Mouse (Mus musculus) spleen, adult 2 months (tissue): Measurements from ENCODE around the gene Mdga1. TPM values are rescaled to one million over a fixed set of nuclear protein-coding genes. Genes with fewer than 3 reads are reported as not detected.
A peak's percentile ranks its signal among the peaks of the same experiment; 100 is the strongest.

ENCODE experiments used
- DNase-seq, 2 experiments: peaks; one replicate each; pipeline versions ENCODE4 v3.0.0 to v3.0.0-alpha.2; 2012 to 2021; ENCODE audit warnings: low spot score in 2 of 2, low read depth in 1 of 2
- H3K27ac ChIP-seq: fragments of 200-500 bp; 2 replicates; pipeline ENCODE4 v1.5.1; 2012; ENCODE audit warnings: low read length, inconsistent platforms; ENCODE audit not compliant: insufficient read depth
- H3K27me3 ChIP-seq: fragments of 200-500 bp; 2 replicates; pipeline ENCODE4 v1.6.1; 2012; ENCODE audit warnings: mild to moderate bottlenecking, moderate library complexity, low read length, inconsistent platforms; ENCODE audit not compliant: control insufficient read depth, insufficient read depth
- H3K36me3 ChIP-seq: fragments of 200-500 bp; 2 replicates; pipeline ENCODE4 v1.6.1; 2012; ENCODE audit warnings: mild to moderate bottlenecking, low read length, inconsistent platforms; ENCODE audit not compliant: control insufficient read depth, insufficient read depth
- H3K4me1 ChIP-seq: fragments of 200-500 bp; 2 replicates; pipeline ENCODE4 v1.6.1; 2011; ENCODE audit warnings: inconsistent platforms; ENCODE audit not compliant: control insufficient read depth, insufficient read depth, insufficient read length
- H3K4me3 ChIP-seq: fragments of 200-500 bp; 2 replicates; pipeline ENCODE4 v1.5.1; 2011; ENCODE audit warnings: mild to moderate bottlenecking, inconsistent platforms; ENCODE audit not compliant: insufficient read depth, insufficient read length; ENCODE audit errors: extremely low read depth
- CTCF ChIP-seq: fragments of 200-500 bp; IDR thresholded peaks from 2 replicates; pipeline ENCODE4 v1.5.1; 2011; ENCODE audit warnings: mild to moderate bottlenecking, inconsistent platforms; ENCODE audit not compliant: insufficient read depth, insufficient read length, insufficient replicate concordance; ENCODE audit errors: extremely low read depth
- POLR2A ChIP-seq: fragments of 200-500 bp; IDR thresholded peaks from 2 replicates; pipeline ENCODE4 v1.6.1; 2011; ENCODE audit warnings: low read depth, low read length, inconsistent platforms
- WGBS: fragments of 180-500 bp; shearing (Covaris S2); methylation state at CpG from one replicate; pipeline ENCODE4 v1.1.7; 2018; 5-methylcytosine and 5-hydroxymethylcytosine counted together
- polyA plus RNA-seq: library from polyadenylated mRNA; depleted of rRNA; stranded (reverse); fragments of >200 nt; gene quantifications from 2 replicates; pipeline ENCODE4 v1.2.3, GENCODE M21; 2012

The Mdga1 gene
- polyA plus RNA-seq, 1 experiment: 1.6 TPM

DNA sequence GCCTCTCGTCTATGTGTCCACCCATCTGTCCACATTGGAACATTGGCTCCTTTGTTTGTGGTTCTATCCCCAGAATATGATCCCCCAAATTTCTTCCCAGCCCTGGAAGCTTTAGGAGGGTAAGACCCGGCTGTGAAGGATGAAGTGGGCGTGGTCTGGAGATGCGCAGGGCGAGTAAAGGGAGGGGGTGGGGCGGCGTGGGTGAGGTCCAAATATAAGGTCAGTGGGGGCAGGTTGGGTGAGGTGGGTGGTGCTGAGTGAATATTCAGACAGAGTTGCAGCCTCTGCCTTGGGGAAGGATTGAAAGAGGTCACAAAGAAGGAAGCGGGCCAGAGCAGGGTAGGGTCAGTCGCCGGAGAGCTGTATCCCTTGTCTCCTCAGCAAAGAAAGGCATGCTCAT lies 171.7 kb downstream of the Mdga1 start:
- Histone ChIP-seq H3K4me1 (no peaks in the 10 kb centered on the region), H3K27me3 (0 out of 2 replicates have a peak, but pooled peaks cover 1% of the 10 kb centered on the region), H3K27ac (no peak overlapping the region), H3K4me3 (no peak overlapping the region), H3K36me3 (no peaks in the 10 kb centered on the region)
- TF ChIP-seq POLR2A (no peak), CTCF (no peak)
- 90% methylated on average over 10 of the region's 10 CpGs for WGBS
- DNase-seq: no peak

DNA sequence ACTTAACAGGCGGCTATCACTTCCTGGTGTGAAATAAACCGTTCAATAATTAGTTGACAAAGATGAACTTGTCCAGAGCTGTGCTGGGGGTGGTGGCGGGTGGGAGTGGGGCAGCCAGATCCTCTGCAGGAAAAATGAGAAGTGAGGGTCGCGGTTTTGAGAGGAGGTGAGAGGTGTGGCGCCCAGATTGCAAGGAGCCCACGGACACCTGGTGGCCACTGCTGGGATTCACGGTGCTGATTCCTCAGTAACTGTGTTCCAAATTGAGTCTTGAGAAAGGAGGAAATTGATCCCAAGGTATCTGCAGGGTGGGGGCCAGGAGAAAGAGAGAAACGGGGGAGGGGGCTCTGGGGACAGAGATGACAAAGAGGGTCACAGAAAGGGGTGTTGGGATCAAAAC lies 173.1 kb downstream of the Mdga1 start:
- no peaks in the 10 kb centered on the region for H3K36me3 ChIP-seq
- H3K27me3 ChIP-seq: 0 out of 2 replicates have a peak, but pooled peaks cover 1% of the 10 kb centered on the region
- DNase-seq: no peak
- 27% methylated on average over 9 of the region's 9 CpGs for WGBS
- no peaks in the 10 kb centered on the region for H3K4me1 ChIP-seq
- H3K4me3 ChIP-seq: no peak overlapping the region
- H3K27ac ChIP-seq: no peak overlapping the region
- TF ChIP-seq POLR2A (no peak), CTCF (no peak)

DNA sequence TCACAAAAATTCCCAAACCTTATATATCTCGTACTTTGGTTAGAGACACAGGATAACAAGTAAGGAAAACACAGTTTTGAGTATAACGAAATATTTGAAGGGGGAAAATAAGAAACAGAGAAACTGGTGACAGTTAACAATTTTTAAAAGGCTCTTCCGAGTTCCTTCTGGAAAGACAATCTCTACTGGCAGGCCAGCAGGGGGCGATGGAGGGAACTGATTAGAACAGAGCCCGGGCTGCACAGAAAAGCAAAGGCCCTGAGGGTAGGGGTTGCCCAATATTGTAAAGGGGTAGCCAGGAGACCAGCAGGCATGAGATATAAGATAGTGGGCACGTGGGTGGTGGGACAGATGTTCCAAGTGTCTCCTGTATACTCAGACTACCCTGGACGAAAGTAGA lies 173.8 kb downstream of the Mdga1 start:
- 13% methylated on average over 7 of the region's 7 CpGs for WGBS
- TF ChIP-seq CTCF (peak; percentile 60; the same call in 1 of the 2 replicates), POLR2A (no peak)
- H3K4me3 ChIP-seq: no peak overlapping the region
- H3K36me3 ChIP-seq: no peaks in the 10 kb centered on the region
- no peak overlapping the region for H3K27ac ChIP-seq
- H3K27me3 ChIP-seq: 0 out of 2 replicates have a peak, but pooled peaks cover 1% of the 10 kb centered on the region
- no peaks in the 10 kb centered on the region for H3K4me1 ChIP-seq
- DNase-seq: peak; percentile 11 to 71

DNA sequence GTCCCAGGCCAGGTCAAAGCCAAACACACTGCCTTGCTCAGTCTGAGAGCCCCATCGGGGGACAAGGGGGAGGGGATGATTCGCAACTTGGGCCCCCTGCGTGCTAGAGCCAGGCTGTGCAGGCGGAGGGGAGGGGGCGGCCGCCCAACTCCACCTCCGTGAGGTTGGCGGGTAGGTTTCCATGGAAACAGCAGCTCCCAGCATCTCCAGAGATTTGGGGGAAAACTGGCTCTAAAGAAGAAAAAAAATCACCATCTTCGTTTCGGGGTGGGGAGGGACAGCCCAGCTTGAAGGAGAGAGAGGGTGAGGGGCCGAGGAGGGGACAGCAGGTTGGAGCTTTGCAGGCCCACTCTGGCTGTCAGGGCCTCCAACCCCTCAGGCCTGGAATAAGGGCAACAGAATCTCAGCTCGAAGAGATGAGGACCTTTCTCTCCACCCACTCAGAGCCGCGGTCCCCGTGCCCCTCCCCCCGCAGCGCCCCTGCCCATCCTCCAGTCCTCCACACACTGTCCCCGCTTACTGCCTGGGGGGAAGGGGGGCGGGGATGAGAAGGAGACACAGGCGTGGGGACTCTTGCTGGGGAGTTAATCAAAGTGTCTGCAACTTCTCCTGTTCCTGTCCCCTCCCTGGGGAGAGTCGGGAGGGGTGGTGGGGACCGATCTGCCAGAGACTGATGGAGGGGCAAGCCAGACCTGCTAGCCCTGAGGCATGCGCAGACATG lies 174.7 kb downstream of the Mdga1 start:
- H3K4me3 ChIP-seq: no peak overlapping the region
- 0 out of 2 replicates have a peak, but pooled peaks cover 1% of the 10 kb centered on the region for H3K27me3 ChIP-seq
- 48% methylated on average over 21 of the region's 23 CpGs for WGBS
- H3K4me1 ChIP-seq: no peaks in the 10 kb centered on the region
- no peak for TF ChIP-seq POLR2A
- no peak for TF ChIP-seq CTCF
- no peak for DNase-seq
- H3K27ac ChIP-seq: no peak overlapping the region
- no peaks in the 10 kb centered on the region for H3K36me3 ChIP-seq

DNA sequence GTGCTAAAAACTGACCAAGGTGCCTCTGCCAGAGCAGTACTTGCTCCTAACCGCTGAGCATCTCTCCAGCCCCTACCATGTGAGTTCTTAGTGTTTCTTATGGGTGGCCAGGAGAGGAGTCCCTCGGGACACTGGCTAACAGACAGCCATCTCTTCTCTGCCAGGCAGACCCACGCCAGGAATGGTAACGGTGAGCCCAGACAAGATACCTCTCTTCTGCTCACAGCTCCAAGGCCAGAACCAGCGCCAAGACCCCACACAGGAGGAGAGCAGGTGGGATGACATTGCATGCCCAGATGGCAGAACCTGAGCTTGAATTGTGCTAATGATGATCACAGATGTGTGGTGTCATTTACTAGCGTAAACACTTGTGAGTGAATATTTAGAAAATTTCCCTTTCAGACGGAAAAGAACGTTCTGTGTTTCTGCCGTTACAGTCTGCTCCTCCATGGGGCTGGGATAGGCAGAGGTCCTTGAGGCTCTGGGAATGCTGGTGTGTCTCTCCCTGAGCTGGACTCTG lies 178.3 kb downstream of the Mdga1 start:
- H3K36me3 ChIP-seq: no peaks in the 10 kb centered on the region
- no peak overlapping the region for H3K4me3 ChIP-seq
- 0 out of 2 replicates have a peak, but pooled peaks cover 1% of the 10 kb centered on the region for H3K27me3 ChIP-seq
- TF ChIP-seq CTCF (no peak), POLR2A (no peak)
- WGBS: 91% methylated on average over 9 of the region's 9 CpGs
- no peak overlapping the region for H3K27ac ChIP-seq
- no peak for DNase-seq
- no peaks in the 10 kb centered on the region for H3K4me1 ChIP-seq

DNA sequence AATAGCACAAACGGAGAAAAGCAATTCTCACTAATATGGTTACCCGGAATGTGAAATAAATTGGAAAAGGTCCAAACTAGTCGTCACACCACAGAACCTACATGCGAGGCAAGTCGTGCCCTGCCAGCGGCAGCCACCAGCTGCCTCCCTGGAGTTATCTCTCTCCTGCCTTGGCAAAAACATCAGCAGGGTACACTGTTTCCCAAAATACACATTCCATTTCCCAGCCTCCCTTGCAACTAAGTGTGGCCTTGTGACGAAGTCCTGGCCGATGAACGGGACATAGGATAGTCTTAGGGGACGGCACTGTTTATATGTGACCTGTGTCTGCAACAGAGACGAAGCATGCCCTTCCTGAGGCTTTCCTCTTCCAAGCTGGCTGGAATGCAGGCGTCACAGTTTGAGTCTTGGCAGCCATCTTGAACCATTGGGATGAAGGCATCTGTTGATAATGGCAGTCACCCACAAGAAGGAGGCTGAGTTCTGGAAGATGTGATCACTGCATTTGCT lies 179.6 kb downstream of the Mdga1 start:
- DNase-seq: no peak
- no peak overlapping the region for H3K27ac ChIP-seq
- H3K4me3 ChIP-seq: no peak overlapping the region
- WGBS: 93% methylated on average over 12 of the region's 12 CpGs
- no peaks in the 10 kb centered on the region for H3K27me3 ChIP-seq
- no peaks in the 10 kb centered on the region for H3K36me3 ChIP-seq
- no peaks in the 10 kb centered on the region for H3K4me1 ChIP-seq
- TF ChIP-seq POLR2A: no peak
- no peak for TF ChIP-seq CTCF

DNA sequence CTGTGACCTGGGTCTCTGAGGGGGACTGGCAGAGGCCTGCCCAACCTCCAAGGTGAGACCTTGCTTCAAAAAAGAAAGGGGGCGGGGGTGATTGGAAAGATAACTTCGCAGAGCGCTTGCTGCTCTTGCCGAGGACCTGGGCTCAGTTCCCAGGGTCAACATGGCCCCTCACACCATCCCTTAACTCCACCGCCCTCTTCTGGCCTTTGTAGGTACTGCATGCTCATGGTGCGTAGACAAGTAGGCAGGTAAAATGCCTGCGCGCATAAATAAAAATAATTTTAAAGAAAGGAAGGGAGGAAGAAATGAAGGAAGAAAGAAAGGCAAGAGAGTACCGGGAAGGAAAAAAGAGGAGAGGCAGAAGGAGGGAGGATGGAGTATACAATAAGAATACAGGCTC lies 180.2 kb downstream of the Mdga1 start:
- Histone ChIP-seq H3K27me3 (no peaks in the 10 kb centered on the region), H3K36me3 (no peaks in the 10 kb centered on the region), H3K4me1 (no peaks in the 10 kb centered on the region), H3K27ac (no peak overlapping the region), H3K4me3 (no peak overlapping the region)
- DNase-seq: no peak
- TF ChIP-seq CTCF (0 out of 2 replicates have a peak, but pooled peaks have one; percentile 18), POLR2A (no peak)
- 76% methylated on average over 9 of the region's 9 CpGs for WGBS
